Mouse (Mus musculus) lung, adult 18-20 months (tissue): ENCODE measurements around the gene Tax1bp1.

ENCODE experiments used
- DNase-seq, 2 experiments: peaks; one replicate each; pipeline ENCODE4 v3.0.0; 2022; ENCODE audit warnings: mixed read lengths in 2 of 2

The Tax1bp1 gene

GRCm38 (mm10) chr6:52797252-52797800 lies 83.8 kb downstream of the Tax1bp1 start:
- DNase-seq = no peak

- peak; percentile 56 to 72 for DNase-seq
These were observed 88.7 kb downstream of the Tax1bp1 start for GRCm38 (mm10) chr6:52802181-52802580.

GRCm38 (mm10) chr6:52805237-52805856 lies 91.8 kb downstream of the Tax1bp1 start:
- DNase-seq = no peak
